Mouse (Mus musculus) kidney, embryonic 14.5 days (tissue): ENCODE results near the gene Smim11. TPM values are rescaled to one million over a fixed set of nuclear protein-coding genes. Genes with fewer than 3 reads are reported as not detected.
A peak's percentile ranks its signal among the peaks of the same experiment; 100 is the strongest.

Experiments
- ATAC-seq: fragments of 200-750 bp; cut with Nextera tagmentation; 2 replicates; pipeline ENCODE4 v1.8.0; 2017; ENCODE audit warnings: moderate number of reproducible peaks, mild to moderate bottlenecking, moderate TSS enrichment, moderate library complexity; ENCODE audit not compliant: low FRiP score, low TSS enrichment
- H3K27ac ChIP-seq: fragments of 300-500 bp; sonication (generic); 2 replicates; pipeline ENCODE4 v1.5.1; 2014; ENCODE audit warnings: low read depth, mild to moderate bottlenecking, low read length, moderate library complexity, mixed read lengths
- H3K27me3 ChIP-seq: fragments of 300-500 bp; sonication (generic); 2 replicates; pipeline ENCODE4 v1.6.1; 2014; ENCODE audit warnings: mild to moderate bottlenecking, low read length; ENCODE audit not compliant: control insufficient read depth, insufficient read depth
- H3K36me3 ChIP-seq: fragments of 300-500 bp; sonication (generic); 2 replicates; pipeline ENCODE4 v1.6.1; 2014; ENCODE audit warnings: low read length, mixed read lengths; ENCODE audit not compliant: control insufficient read depth, insufficient read depth
- H3K4me1 ChIP-seq: fragments of 300-500 bp; sonication (generic); 2 replicates; pipeline ENCODE4 v1.6.1; 2014; ENCODE audit warnings: low read length, mixed read lengths; ENCODE audit not compliant: control insufficient read depth, insufficient read depth
- H3K4me2 ChIP-seq: fragments of 300-500 bp; sonication (generic); replicated peaks from 2 replicates; pipeline ENCODE4 v1.6.1; 2014; ENCODE audit warnings: low read depth, mild to moderate bottlenecking, low read length
- H3K4me3 ChIP-seq: fragments of 300-500 bp; sonication (generic); 2 replicates; pipeline ENCODE4 v1.5.1; 2014; ENCODE audit warnings: mild to moderate bottlenecking, low read length
- H3K9ac ChIP-seq: fragments of 300-500 bp; sonication (generic); 2 replicates; pipeline ENCODE4 v1.6.1; 2014; ENCODE audit warnings: low read depth, mild to moderate bottlenecking, low read length, moderate library complexity
- H3K9me3 ChIP-seq: fragments of 300-500 bp; sonication (generic); 2 replicates; pipeline ENCODE4 v1.6.1; 2016; ENCODE audit warnings: low read length; ENCODE audit not compliant: control insufficient read depth
- WGBS: fragments of 180-500 bp; shearing (Covaris S2); extraction: QIAGEN DNeasy Blood & Tissue Kit; methylation state at CpG from one replicate; pipeline ENCODE4 v1.1.7; 2014; 5-methylcytosine and 5-hydroxymethylcytosine counted together
- polyA plus RNA-seq: library from polyadenylated mRNA; unstranded; fragments of >200 nt; fragmentation: Nextera tagmentation; extraction: Ambion mirVana; gene quantifications from 2 replicates; pipeline ENCODE4 v1.2.1, GENCODE M21; 2014

The Smim11 gene
- polyA plus RNA-seq, 1 experiment from 2014 or later: 125 TPM

GRCm38 (mm10) chr16:92327911-92328310 is 26.8 kb downstream of the Smim11 start:
- H3K27me3 ChIP-seq: no peaks in the 10 kb centered on the region
- H3K9me3 ChIP-seq: no peaks in the 10 kb centered on the region
- no peak overlapping the region for H3K4me2 ChIP-seq
- H3K27ac ChIP-seq: no peak overlapping the region
- H3K9ac ChIP-seq: no peak overlapping the region
- 73% methylated on average over 10 of the region's 10 CpGs for WGBS
- 0 out of 2 replicates have a peak, but pooled peaks cover 6% of the 10 kb centered on the region for H3K4me1 ChIP-seq
- no peaks in the 10 kb centered on the region for H3K36me3 ChIP-seq
- no peak for ATAC-seq
- no peak overlapping the region for H3K4me3 ChIP-seq

- 46% methylated on average over 5 of the region's 5 CpGs for WGBS
- no peak overlapping the region for H3K27ac ChIP-seq
These were observed 29.9 kb downstream of the Smim11 start for GRCm38 (mm10) chr16:92330966-92331365.

GRCm38 (mm10) chr16:92334600-92334999 is 33.5 kb downstream of the Smim11 start:
- no peak overlapping the region for H3K4me3 ChIP-seq
- 0 out of 2 replicates have a peak, but pooled peaks cover 6% of the 10 kb centered on the region for H3K4me1 ChIP-seq
- no peak overlapping the region for H3K27ac ChIP-seq
- H3K36me3 ChIP-seq: no peaks in the 10 kb centered on the region
- no peaks in the 10 kb centered on the region for H3K9me3 ChIP-seq
- WGBS: 59% methylated on average over 9 of the region's 9 CpGs
- no peak for ATAC-seq
- H3K9ac ChIP-seq: no peak overlapping the region
- no peaks in the 10 kb centered on the region for H3K27me3 ChIP-seq
- no peak overlapping the region; the same call in 1 of the 2 replicates for H3K4me2 ChIP-seq

More at GRCm38 (mm10) chr16:92330966-92331365, 29.9 kb downstream of the Smim11 start:
- ATAC-seq: 0 out of 2 replicates have a peak, but pooled peaks have one; percentile 55
- no peak overlapping the region for H3K9ac ChIP-seq
- 0 out of 2 replicates have a peak, but pooled peaks cover 6% of the 10 kb centered on the region for H3K4me1 ChIP-seq
- no peaks in the 10 kb centered on the region for H3K27me3 ChIP-seq
- H3K36me3 ChIP-seq: no peaks in the 10 kb centered on the region
- H3K4me3 ChIP-seq: no peak overlapping the region
- no peak overlapping the region for H3K4me2 ChIP-seq
- no peaks in the 10 kb centered on the region for H3K9me3 ChIP-seq

GRCm38 (mm10) chr16:92336280-92336679 is 35.2 kb downstream of the Smim11 start:
- H3K4me1 ChIP-seq: peaks cover 18% of the 10 kb centered on the region; the same call in 1 of the 2 replicates
- no peak overlapping the region for H3K4me3 ChIP-seq
- no peaks in the 10 kb centered on the region for H3K9me3 ChIP-seq
- WGBS: 7% methylated on average over 9 of the region's 9 CpGs
- no peaks in the 10 kb centered on the region for H3K27me3 ChIP-seq
- no peaks in the 10 kb centered on the region for H3K36me3 ChIP-seq
- no peak overlapping the region for H3K27ac ChIP-seq
- H3K4me2 ChIP-seq: peak overlapping the region; percentile 1; the same call in 1 of the 2 replicates
- no peak overlapping the region for H3K9ac ChIP-seq
- peak; percentile 37; the same call in 1 of the 2 replicates for ATAC-seq

GRCm38 (mm10) chr16:92340612-92341511 is 39.8 kb downstream of the Smim11 start:
- Histone ChIP-seq H3K4me2 (peak overlapping the region; percentile 46), H3K4me3 (peak overlapping the region; percentile 16; the same call in 1 of the 2 replicates), H3K9ac (no peak overlapping the region), H3K9me3 (no peaks in the 10 kb centered on the region), H3K27ac (no peak overlapping the region), H3K36me3 (no peaks in the 10 kb centered on the region), H3K4me1 (peaks cover 12% of the 10 kb centered on the region; the same call in 1 of the 2 replicates), H3K27me3 (no peaks in the 10 kb centered on the region)
- ATAC-seq: peak; percentile 84
- 26% methylated on average over 27 of the region's 27 CpGs for WGBS

- ATAC-seq: no peak
- Histone ChIP-seq H3K4me1 (peaks cover 6% of the 10 kb centered on the region; the same call in 1 of the 2 replicates), H3K9me3 (no peaks in the 10 kb centered on the region), H3K4me3 (no peak overlapping the region), H3K36me3 (no peaks in the 10 kb centered on the region), H3K9ac (no peak overlapping the region), H3K4me2 (no peak overlapping the region), H3K27me3 (no peaks in the 10 kb centered on the region), H3K27ac (no peak overlapping the region)
- 64% methylated on average over 11 of the region's 11 CpGs for WGBS
These were observed 44.1 kb downstream of the Smim11 start for GRCm38 (mm10) chr16:92345177-92345576.

GRCm38 (mm10) chr16:92346297-92346916 is 45.3 kb downstream of the Smim11 start:
- Histone ChIP-seq H3K4me3 (no peak overlapping the region), H3K4me2 (no peak overlapping the region), H3K27me3 (no peaks in the 10 kb centered on the region), H3K9me3 (no peaks in the 10 kb centered on the region), H3K27ac (no peak overlapping the region), H3K4me1 (no peaks in the 10 kb centered on the region), H3K9ac (no peak overlapping the region), H3K36me3 (no peaks in the 10 kb centered on the region)
- ATAC-seq: peak; percentile 46; the same call in 1 of the 2 replicates
- 74% methylated on average over 13 of the region's 13 CpGs for WGBS

- Histone ChIP-seq H3K4me3 (no peak overlapping the region), H3K9ac (no peak overlapping the region), H3K36me3 (no peaks in the 10 kb centered on the region), H3K27ac (no peak overlapping the region), H3K27me3 (no peaks in the 10 kb centered on the region), H3K4me2 (no peak overlapping the region), H3K9me3 (no peaks in the 10 kb centered on the region), H3K4me1 (no peaks in the 10 kb centered on the region)
- ATAC-seq: peak; percentile 9; the same call in 1 of the 2 replicates
- WGBS: 72% methylated on average over 12 of the region's 12 CpGs
These were observed 47.9 kb downstream of the Smim11 start for GRCm38 (mm10) chr16:92348941-92349340.
